Mouse (Mus musculus) left cerebral cortex, postnatal 14 days (tissue): Measurements from ENCODE around the gene Ripor2. TPM values are rescaled to one million over a fixed set of nuclear protein-coding genes. Genes with fewer than 3 reads are reported as not detected.

ENCODE experiments used
- DNase-seq, 2 experiments: peaks; one replicate each; pipeline ENCODE4 v3.0.0; 2021 to 2022; ENCODE audit warnings: low spot score in 2 of 2, mixed read lengths in 1 of 2
- intact Hi-C: fragments of 180-260 bp; cut with DNase I; formaldehyde crosslinking; loops from one replicate; pipeline ENCODE4 v1.15.1; 2025
- total RNA-seq, 2 experiments: library from RNA; stranded (reverse); gene quantifications; 2 replicates each; pipeline ENCODE4 v1.2.3; 2021

The Ripor2 gene
- total RNA-seq, 2 experiments from 2014 or later, result 74.2 to 75.5 TPM

GRCm38 (mm10) chr13:24639215-24640165 is 57.5 kb downstream of the Ripor2 start:
- intact Hi-C loops, result no loop called here
- DNase-seq, result peak in 1 of 2 experiments; percentile 37

GRCm38 (mm10) chr13:24640166-24640560 is 58.2 kb downstream of the Ripor2 start:
- no peak for DNase-seq
- intact Hi-C loops, result no loop called here

GRCm38 (mm10) chr13:24640836-24641385 is 58.9 kb downstream of the Ripor2 start:
- intact Hi-C loops, result no loop called here
- DNase-seq, result no peak

- intact Hi-C loops, result no loop called here
- DNase-seq, result no peak
These were observed 59.8 kb downstream of the Ripor2 start for GRCm38 (mm10) chr13:24641491-24642430.

- no peak for DNase-seq
- intact Hi-C loops, result no loop called here
These were observed 63.2 kb downstream of the Ripor2 start for GRCm38 (mm10) chr13:24645146-24645545.

- intact Hi-C loops, result no loop called here
- DNase-seq, result no peak
These were observed 64.3 kb downstream of the Ripor2 start for GRCm38 (mm10) chr13:24646324-24646723.

GRCm38 (mm10) chr13:24647444-24647843 is 65.5 kb downstream of the Ripor2 start:
- intact Hi-C loops, result no loop called here
- no peak for DNase-seq

GRCm38 (mm10) chr13:24648027-24648426 is 66.0 kb downstream of the Ripor2 start:
- no peak for DNase-seq
- intact Hi-C loops, result no loop called here

- intact Hi-C loops, result no loop called here
- DNase-seq, result no peak
These were observed 66.7 kb downstream of the Ripor2 start for GRCm38 (mm10) chr13:24648668-24649067.

GRCm38 (mm10) chr13:24649099-24649498 is 67.1 kb downstream of the Ripor2 start:
- intact Hi-C loops, result no loop called here
- no peak for DNase-seq

- no peak for DNase-seq
- intact Hi-C loops, result no loop called here
These were observed 69.0 kb downstream of the Ripor2 start for GRCm38 (mm10) chr13:24651018-24651417.

- no peak for DNase-seq
- intact Hi-C loops, result no loop called here
These were observed 73.1 kb downstream of the Ripor2 start for GRCm38 (mm10) chr13:24654919-24655635.

GRCm38 (mm10) chr13:24656719-24657497 is 74.9 kb downstream of the Ripor2 start:
- intact Hi-C loops, result no loop called here
- no peak for DNase-seq

- intact Hi-C loops, result no loop called here
- DNase-seq, result no peak
These were observed 84.8 kb downstream of the Ripor2 start for GRCm38 (mm10) chr13:24666763-24667162.

- DNase-seq, result no peak
- intact Hi-C loops, result no loop called here
These were observed 86.6 kb downstream of the Ripor2 start for GRCm38 (mm10) chr13:24668556-24668955.

- no peak for DNase-seq
- intact Hi-C loops, result no loop called here
These were observed 88.7 kb downstream of the Ripor2 start for GRCm38 (mm10) chr13:24670676-24671075.

GRCm38 (mm10) chr13:24679027-24679680 is 97.2 kb downstream of the Ripor2 start:
- intact Hi-C loops, result no loop called here
- no peak for DNase-seq

- DNase-seq, result no peak
- intact Hi-C loops, result no loop called here
These were observed 99.0 kb downstream of the Ripor2 start for GRCm38 (mm10) chr13:24680951-24681350.
